Mouse (Mus musculus): ENCODE data around the gene Slc15a2.

GRCm38 (mm10) chr16:36816916-36817315 is 32.2 kb upstream of the Slc15a2 start:
- TF ChIP-seq CTCF (IDR thresholded peaks at IDR 0.05; ENCODE audit: low read depth), result no peak
- TF ChIP-seq EP300 (IDR thresholded peaks at IDR 0.05; ENCODE audit: low read depth), result no peak
